Mouse (Mus musculus): Measurements from ENCODE around the gene Acyp2.

Acyp2 gene

DNA sequence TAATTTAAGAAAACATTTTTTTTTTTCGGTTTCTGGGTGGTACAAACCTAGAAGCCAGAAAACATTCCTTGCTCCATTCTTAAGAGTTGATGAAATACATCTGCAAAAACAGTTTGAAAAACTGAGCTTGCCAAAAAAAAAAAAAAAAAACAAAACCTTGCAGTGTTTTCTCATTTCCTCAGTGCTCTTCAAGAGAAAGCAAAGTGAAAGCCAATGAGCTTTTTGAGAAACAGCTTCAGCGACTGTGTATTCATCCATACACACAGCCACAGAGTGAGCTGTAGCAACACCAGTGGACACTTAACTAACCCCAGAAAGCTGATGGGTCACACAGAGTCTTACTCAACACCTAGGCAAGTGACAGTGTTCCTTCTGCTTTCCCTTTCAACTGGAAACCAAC lies 69.4 kb downstream of the Acyp2 start:
- DNase-seq (ENCODE audit: low spot score in 2 of 2), result no peak

DNA sequence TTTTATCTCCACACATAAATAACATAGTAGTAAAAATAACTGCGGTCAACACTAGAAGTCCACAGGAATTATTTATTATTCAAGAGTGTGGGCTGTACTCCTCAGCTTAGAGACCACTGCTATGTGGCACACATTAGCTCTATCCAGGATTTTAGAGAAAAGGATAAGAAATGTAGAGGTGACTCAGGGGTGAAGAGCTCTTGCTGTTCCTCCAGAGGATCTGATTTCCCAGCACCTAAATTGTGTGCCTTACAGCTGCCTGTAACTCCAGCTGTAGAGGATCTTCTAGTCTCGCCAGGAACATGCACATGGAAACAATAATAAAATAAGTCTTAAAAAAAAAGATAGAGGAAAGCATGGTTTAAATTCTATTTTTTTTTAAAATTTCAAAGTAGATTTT lies 70.5 kb downstream of the Acyp2 start:
- no peak for DNase-seq (ENCODE audit: low spot score in 2 of 2)

DNA sequence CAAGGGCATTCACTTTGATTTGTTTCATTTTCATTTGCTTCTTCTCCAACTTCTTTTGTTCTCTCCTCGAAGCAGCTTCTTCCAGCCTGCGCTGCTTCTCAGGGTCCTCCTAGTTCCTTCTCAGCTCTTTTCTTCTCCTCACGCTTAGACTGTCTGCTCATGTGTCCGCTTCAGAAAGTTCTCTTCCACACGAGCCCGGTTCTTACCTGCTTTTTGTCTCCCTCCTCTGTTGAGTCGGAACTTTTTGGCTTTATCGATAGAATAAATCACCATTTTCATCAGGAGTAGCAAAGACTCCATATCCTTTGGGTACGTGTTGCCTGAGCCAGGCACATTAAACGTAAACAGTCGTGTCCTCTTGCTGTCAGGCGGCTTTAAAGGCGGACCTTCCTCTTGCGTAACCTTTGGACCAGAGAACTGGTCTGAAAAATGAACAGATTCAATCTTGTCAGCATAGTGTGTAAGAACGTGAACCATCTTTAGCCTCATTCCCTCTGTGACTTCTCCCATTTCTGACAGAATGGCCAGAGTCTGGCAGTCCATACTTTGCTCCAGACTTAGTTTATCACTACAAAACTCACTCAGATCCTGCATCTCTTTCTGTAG lies 76.5 kb downstream of the Acyp2 start:
- no peak for DNase-seq (ENCODE audit: low spot score in 2 of 2)

DNA sequence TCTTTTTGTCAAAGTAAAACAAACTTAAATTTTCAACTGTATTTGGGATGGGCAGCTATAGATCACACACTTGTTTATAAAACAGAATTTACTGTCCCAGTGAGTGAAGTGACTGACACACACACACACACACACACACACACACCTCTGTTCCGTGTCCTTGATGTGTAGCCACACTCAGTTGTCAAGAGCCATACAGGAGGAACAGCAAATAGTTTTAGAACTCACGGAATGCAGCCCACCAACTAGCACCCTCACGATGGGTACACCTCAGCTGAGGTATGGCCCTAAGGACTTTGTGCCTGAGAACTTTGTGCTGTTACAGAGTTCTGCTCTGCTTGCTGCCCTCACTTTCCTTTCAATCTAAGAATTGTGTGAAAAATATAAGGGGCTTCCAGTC lies 78.8 kb downstream of the Acyp2 start:
- DNase-seq (ENCODE audit: low spot score in 2 of 2), result no peak

DNA sequence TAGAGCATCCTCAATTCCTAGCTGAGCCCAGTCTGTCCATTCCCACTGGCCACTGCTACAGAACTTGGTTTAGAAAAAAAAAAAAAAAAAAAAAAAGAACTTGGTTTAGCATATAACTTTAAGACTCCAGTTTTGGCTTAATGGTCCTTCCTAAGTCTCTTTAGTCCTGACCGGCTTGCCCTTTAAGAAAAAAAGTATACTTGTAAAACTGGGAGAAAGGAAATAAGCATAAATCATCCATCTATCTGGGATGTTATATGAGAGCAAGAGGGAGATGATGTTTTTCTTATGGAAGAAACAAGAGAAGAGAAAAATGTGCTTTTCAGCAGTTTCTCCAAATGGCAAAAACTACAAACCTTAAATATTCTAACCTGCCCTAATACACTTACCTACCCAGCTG lies 89.2 kb downstream of the Acyp2 start:
- no peak for DNase-seq (ENCODE audit: low spot score in 2 of 2)

DNA sequence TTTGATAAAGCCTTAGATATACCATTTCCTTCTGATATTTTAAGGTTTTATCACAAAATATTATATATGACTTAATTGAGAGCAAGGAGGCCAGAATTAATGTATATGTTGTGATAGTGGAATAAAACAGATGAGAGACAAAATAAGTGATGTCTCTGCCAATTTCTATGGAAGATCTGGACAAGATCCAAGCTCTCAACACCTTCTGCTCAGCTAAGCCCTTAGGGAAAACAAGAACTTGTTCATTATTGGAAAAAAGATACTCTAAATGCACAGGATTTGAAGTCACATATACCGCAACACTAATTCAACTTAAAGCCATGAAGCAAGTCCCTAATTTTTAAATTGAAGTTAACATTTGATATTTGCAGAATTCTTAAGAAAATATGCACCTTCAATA lies 96.0 kb downstream of the Acyp2 start:
- no peak for DNase-seq (ENCODE audit: low spot score in 2 of 2)

DNA sequence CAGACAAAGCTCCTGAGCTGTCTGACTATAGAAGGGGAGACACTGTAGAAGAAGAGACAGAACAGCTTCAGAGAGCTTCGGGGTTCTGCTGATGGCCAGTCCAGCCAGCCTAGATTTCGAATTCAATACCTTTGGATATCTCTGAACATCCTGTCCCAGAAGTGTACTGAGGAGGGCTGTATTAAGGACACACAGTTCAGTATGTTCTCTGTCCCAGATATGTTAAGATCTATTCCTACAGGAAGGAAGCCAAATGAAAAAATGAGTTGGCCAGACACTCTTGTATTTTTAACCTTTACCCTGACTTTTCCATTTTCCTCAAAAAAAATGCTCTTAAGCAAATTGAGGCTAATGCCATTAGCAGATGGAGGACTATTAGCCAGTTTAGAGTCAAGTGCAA lies 132.3 kb downstream of the Acyp2 start:
- DNase-seq (ENCODE audit: low spot score in 2 of 2), result no peak

DNA sequence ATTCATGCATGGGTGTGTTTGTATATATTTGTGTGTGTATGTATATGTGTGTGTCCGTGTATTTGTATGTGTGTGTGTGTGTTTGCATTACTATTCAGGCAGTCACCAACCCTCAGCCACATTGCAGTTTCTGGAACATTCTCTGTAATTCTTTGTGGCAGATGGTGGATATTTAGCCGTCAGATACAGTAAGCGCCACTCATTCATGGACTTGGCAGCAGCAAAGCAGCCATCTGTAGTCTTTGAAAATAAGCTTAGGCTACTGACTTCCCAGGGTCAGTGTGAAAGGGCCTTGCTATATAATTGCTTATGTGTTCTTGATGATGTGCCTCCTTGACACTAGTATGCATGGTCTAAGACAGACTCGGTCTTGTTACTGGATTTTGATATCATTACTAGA lies 141.2 kb downstream of the Acyp2 start:
- DNase-seq (ENCODE audit: low spot score in 2 of 2), result no peak

DNA sequence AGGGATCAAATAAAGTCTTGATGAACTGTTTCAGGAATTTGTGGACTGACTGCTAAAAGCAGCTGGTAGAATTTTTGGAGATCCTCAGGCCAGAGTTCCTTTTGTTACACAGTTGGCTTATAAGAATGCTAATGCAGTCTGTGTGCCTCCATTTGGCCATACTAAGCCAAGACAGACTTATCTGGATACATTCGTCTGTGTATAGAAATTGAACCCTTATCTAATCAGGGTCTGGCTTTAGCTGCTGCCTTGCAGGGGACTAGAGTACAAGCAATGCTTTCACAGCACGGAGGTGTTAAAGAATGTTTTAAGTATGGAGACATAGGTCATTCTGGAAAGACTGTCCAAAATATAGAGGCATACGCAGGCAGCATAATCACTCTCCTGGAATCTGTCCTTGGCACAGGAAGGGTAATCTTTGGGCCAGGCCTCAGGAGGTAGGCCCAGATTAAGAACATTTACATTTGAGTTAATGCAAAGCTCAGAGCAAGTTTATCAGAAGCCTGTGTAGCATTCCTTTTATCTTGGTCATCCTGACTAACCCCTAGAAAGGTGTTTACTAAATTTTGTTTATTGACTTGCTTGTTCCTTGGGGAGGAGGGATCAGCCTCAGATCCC lies 150.5 kb downstream of the Acyp2 start:
- no peak for DNase-seq (ENCODE audit: low spot score in 2 of 2)

DNA sequence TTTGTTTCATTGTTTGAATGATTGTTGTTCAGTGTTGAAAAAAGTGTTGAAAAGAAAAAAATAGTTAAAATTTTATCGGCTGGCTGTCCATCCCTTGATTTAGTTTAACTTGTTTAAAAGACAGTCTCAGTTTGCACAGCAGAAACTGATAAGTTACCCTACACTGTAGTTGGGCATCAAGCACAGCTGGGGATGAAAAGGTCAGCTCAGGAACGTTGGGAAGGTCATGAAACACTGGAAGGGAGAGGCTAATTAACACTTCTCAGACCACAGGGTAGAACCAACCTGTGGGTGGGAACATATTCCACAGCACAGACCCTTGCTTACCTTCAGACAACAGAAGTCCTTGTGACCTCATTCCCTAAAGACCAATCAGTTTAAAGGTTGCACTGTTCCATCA lies 152.2 kb downstream of the Acyp2 start:
- DNase-seq (ENCODE audit: low spot score in 2 of 2), result no peak

DNA sequence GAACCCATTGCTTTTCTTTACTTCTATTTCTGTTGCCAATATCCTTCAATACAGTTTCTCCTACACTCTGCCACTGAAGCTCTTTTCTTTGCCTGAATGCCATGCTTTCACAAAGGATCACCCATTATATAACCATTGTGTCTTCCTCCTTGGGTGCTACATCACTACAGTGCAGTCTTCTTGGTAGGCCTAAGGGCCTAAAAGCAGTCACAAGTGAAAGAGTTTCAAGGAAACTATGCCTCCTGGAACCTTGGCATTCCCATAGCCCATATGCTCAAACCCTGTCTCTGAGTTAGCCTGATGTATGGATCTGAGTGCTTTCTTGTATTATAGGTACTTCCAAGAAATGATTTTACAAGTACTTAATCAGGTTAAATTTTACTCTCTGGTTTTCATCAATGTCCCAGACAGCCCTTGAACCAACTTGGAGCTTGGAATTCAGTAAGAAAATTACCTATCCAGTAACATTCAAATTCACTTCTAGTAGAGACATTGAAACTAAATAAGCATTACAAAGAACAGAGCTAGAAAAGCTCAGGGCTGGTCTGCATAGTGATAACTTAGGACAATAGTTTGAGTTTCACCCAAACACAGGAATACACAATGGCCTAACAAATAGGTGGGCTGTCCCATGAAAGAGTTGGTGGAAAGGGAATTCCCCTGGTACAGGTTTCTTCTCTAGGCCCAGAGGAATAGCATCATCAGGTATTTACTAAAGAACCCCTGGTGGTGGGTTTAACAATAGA lies 157.7 kb downstream of the Acyp2 start:
- DNase-seq (ENCODE audit: low spot score in 2 of 2), result no peak

DNA sequence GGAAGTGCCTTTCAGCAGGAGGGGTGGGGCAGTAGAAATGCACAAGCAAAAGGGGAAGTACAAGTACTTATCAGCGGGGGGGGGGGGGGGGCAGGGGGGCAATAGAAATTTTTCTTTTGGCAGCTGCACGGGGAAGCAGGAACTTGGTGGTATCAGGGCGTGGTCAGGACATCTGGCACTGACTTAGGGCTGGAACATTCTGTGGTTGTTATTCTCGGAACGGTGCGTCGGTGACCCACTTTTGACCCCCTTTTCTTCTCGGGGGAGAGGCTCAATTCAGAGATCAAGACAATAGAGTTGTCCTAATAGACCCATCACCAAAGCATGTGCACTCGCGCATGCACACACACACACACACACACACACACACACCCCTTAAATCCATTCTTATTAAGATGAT lies 161.2 kb downstream of the Acyp2 start:
- no peak for DNase-seq (ENCODE audit: low spot score in 2 of 2)

DNA sequence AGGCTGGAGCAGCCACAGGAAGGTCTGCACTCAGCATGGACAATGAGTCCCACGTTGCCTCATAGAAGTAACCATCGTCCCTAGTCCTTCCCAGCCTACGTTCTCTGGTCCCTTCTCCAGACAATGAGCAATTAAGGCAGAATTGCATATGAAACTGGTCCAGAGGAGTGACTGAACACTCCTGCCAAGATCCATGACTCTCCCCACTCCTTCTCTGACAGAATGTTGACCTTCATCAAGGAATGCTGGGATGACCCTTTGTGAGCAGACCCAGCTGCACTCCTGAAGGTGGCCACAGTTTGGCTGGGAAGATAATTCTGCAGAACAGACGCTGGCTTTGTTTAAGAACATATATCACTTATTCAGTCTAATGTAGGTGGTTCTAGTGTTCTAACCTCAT lies 166.1 kb downstream of the Acyp2 start:
- DNase-seq (ENCODE audit: low spot score in 2 of 2), result no peak

DNA sequence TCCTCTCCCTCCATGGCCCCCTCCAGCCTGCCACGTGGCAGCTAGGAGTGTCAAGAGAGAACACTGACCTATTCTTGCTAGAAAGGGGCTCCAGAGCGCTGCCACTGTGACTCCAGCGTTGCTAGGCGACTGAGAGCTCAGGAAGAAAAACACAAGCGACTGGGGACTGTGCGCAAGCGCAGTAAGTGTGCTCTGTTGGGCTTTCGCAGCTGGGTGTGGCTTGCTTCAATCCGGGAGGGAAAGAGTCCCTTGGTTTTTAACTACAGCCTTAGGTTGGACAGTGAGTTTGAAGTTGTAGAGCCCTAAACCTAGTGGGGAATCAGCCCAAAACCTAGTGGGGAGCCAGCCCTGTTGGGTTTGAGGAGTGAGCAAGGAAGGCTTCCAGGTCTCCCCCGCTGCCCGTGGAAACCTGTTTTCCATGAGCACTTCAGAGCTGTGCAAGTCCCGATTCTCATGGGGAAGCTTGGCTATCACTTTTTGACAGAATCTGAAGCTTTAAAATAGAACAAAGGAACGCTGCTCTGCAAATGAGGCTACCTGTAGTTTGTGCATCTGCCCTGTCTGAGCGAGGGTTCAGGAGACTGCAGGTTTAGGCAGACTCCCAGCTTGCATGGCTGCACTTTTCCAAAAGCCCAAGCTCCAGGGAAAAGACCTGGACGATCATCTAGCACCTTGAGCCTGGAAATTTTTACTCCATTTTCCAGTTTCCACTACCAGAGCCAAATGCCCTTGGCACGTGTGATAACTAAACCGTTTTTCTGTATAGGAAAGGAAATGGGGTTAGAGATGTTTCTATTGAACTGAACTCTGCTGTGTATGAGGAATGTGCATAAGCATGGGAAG lies 177.4 kb downstream of the Acyp2 start, which contains the start of gene 4930505A04Rik:
TSS of gene 4930505A04Rik (minus strand) at position 77 of the 843 bp plus-strand sequence.
- DNase-seq (ENCODE audit: low spot score in 2 of 2), result peak; percentile 71 to 77

DNA sequence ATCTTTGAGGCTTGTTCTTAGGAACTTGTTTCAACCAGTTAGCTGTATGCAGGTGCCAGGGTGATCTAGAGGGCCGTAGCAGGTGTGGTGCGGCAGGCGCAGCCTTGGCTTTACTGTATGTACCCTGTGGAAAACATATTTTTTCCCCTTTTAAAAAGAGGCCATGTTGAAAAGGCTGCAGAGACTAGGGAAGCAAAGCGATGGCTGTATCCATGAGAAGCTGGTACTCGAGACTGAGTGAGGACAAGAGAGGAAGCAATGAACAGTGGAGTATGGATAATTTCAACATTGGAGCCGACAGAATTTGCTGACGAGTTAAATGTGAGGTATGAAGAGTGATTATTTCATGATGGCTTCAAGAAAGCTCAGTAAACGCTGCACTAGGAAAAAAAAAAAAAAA lies 178.2 kb downstream of the Acyp2 start:
- no peak for DNase-seq (ENCODE audit: low spot score in 2 of 2)

All from frontal cortex, postnatal 25 days (tissue).